Mouse (Mus musculus) forebrain, embryonic 13.5 days (tissue): ENCODE measurements around the gene Crkl. TPM values are rescaled to one million over a fixed set of nuclear protein-coding genes. Genes with fewer than 3 reads are reported as not detected.

Source experiments
- ATAC-seq: fragments of 200-750 bp; cut with Nextera tagmentation; 2 replicates; pipeline ENCODE4 v1.8.0; 2017
- H3K27ac ChIP-seq: fragments of 300-500 bp; sonication (generic); 2 replicates; pipeline ENCODE4 v1.5.1; 2015; ENCODE audit warnings: inconsistent platforms, mild to moderate bottlenecking, moderate library complexity
- H3K27me3 ChIP-seq: fragments of 300-500 bp; sonication (generic); 2 replicates; pipeline ENCODE4 v1.6.1; 2015; ENCODE audit warnings: mild to moderate bottlenecking, inconsistent platforms
- H3K36me3 ChIP-seq: fragments of 300-500 bp; sonication (generic); 2 replicates; pipeline ENCODE4 v1.6.1; 2015; ENCODE audit warnings: mild to moderate bottlenecking, inconsistent platforms; ENCODE audit not compliant: poor library complexity, severe bottlenecking
- H3K4me1 ChIP-seq: fragments of 300-500 bp; sonication (generic); 2 replicates; pipeline ENCODE4 v1.6.1; 2015; ENCODE audit warnings: inconsistent platforms
- H3K4me2 ChIP-seq: fragments of 300-500 bp; sonication (generic); 2 replicates; pipeline ENCODE4 v1.6.1; 2015; ENCODE audit warnings: inconsistent platforms, mild to moderate bottlenecking, moderate library complexity
- H3K4me3 ChIP-seq: fragments of 300-500 bp; sonication (generic); 2 replicates; pipeline ENCODE4 v1.5.1; 2015; ENCODE audit warnings: mild to moderate bottlenecking, inconsistent platforms
- H3K9ac ChIP-seq: fragments of 300-500 bp; sonication (generic); 2 replicates; pipeline ENCODE4 v1.6.1; 2015; ENCODE audit warnings: mild to moderate bottlenecking, inconsistent platforms
- H3K9me3 ChIP-seq: fragments of 300-500 bp; sonication (generic); replicated peaks from 2 replicates; pipeline ENCODE4 v1.6.1; 2016; ENCODE audit warnings: inconsistent platforms
- WGBS: fragments of 180-500 bp; shearing (Covaris S2); methylation state at CpG from one replicate; pipeline ENCODE4 v1.1.7; 2015; 5-methylcytosine and 5-hydroxymethylcytosine counted together
- polyA plus RNA-seq: library from polyadenylated mRNA; unstranded; fragments of >200 nt; fragmentation: Nextera tagmentation; extraction: Ambion mirVana; gene quantifications from 2 replicates; pipeline ENCODE4 v1.2.1, GENCODE M21; 2015

Gene Crkl
- polyA plus RNA-seq, 1 experiment from 2014 or later, result 108 TPM

DNA sequence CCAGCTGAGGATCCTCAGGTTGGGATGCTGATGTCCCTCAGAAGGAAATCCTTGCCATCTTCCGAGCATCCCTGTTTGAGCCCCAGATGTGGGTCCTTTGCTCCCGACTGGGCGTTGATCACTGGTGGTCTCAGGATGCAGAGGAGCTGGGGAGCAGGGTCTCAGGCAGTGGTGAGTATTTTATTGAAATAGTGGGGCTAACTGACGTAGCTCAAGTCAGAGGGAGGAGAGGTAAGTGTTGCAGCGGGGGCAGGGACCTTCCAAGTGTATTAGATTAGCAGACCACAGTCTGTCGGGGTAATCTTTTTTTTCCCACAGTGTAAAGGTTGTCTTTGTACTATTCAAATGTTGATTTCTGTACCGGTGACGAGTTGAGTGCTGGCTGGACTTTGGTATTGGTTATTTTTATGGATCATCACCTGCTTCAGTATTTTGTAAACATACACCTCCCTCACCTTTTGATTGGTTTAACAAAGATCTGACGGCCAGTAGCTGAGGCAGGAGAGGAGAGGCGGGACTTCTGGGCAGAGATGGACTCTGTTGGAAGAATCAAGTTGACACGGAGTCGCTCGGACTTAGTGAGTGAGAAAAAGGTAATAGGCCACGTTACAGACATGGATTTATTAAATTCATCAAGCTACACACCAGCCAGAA, 81.0 kb downstream of the Crkl start:
- H3K27me3 ChIP-seq, result no peaks in the 10 kb centered on the region
- H3K4me1 ChIP-seq, result peaks cover 21% of the 10 kb centered on the region
- H3K4me3 ChIP-seq, result no peak overlapping the region
- ATAC-seq, result no peak
- H3K36me3 ChIP-seq, result peaks cover 13% of the 10 kb centered on the region
- H3K9ac ChIP-seq, result no peak overlapping the region
- H3K4me2 ChIP-seq, result no peak overlapping the region
- WGBS, result 71% methylated on average over 14 of the region's 14 CpGs
- no peaks in the 10 kb centered on the region for H3K9me3 ChIP-seq
- H3K27ac ChIP-seq, result no peak overlapping the region

DNA sequence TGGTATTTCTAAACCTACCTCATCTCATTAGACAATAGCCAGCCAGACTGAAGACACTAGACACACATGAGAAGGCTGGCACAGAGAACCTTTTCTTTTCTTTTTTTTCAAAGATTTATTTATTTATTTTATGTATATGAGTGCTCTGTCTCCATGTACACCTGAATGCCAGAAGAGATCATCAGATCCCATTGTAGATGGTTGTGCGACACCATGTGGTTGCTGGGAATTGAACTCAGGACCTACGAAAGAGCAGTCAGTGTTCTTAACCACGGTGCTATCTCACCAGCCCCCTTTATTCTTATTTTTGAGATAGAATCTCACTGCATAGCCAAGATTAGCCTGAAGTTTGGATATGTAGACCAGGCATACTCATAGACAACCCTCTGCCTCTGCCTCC, 84.8 kb downstream of the Crkl start:
- no peak overlapping the region for H3K4me2 ChIP-seq
- 88% methylated on average over 3 of the region's 3 CpGs for WGBS
- peaks cover 8% of the 10 kb centered on the region for H3K4me1 ChIP-seq
- ATAC-seq, result no peak
- H3K9ac ChIP-seq, result no peak overlapping the region
- H3K27me3 ChIP-seq, result no peaks in the 10 kb centered on the region
- no peak overlapping the region for H3K27ac ChIP-seq
- no peaks in the 10 kb centered on the region for H3K9me3 ChIP-seq
- no peaks in the 10 kb centered on the region for H3K36me3 ChIP-seq
- no peak overlapping the region for H3K4me3 ChIP-seq

Other genes starting within 250 kb of the Crkl start
- 359 and 360 TPM in 2 replicates for gene Ube2l3, start 249.3 kb upstream of the Crkl start, polyA plus RNA-seq
- 1.4 and 1.9 TPM in 2 replicates for gene Rimbp3, start 243.4 kb upstream of the Crkl start, polyA plus RNA-seq
- gene Hic2, start 218.4 kb upstream of the Crkl start, polyA plus RNA-seq, result 7.2 and 9.0 TPM in 2 replicates
- gene Tmem191c, start 175.9 kb upstream of the Crkl start, polyA plus RNA-seq, result 14.2 and 15.4 TPM in 2 replicates
- 0.36 and 0.48 TPM in 2 replicates for gene Serpind1, start 120.6 kb upstream of the Crkl start, polyA plus RNA-seq
- 18.2 and 20.8 TPM in 2 replicates for gene Snap29, start 46.0 kb upstream of the Crkl start, polyA plus RNA-seq
- 44.1 and 50.0 TPM in 2 replicates for gene Pi4ka, start 45.7 kb upstream of the Crkl start, polyA plus RNA-seq
- 8.6 and 10.4 TPM in 2 replicates for gene Aifm3, start 37.6 kb downstream of the Crkl start, polyA plus RNA-seq
- 102 and 110 TPM in 2 replicates for gene Lztr1, start 56.7 kb downstream of the Crkl start, polyA plus RNA-seq
- 58.3 and 59.2 TPM in 2 replicates for gene Thap7, start 79.1 kb downstream of the Crkl start, polyA plus RNA-seq
- 0.32 and 0.77 TPM in 2 replicates for gene Lrrc74b, start 109.3 kb downstream of the Crkl start, polyA plus RNA-seq
- 0.84 and 0.97 TPM in 2 replicates for gene P2rx6, start 109.9 kb downstream of the Crkl start, polyA plus RNA-seq
- 11.1 and 13.8 TPM in 2 replicates for gene Slc7a4, start 131.2 kb downstream of the Crkl start, polyA plus RNA-seq
- gene Smpd4, start 167.4 kb downstream of the Crkl start, polyA plus RNA-seq, result 32.7 and 34.3 TPM in 2 replicates
- 4.1 and 4.4 TPM in 2 replicates for gene Ccdc74a, start 194.5 kb downstream of the Crkl start, polyA plus RNA-seq